Mouse (Mus musculus) mature B cell (primary cell): ENCODE results near the gene Selenbp2.
"Not testable (repeated sequence)": the region's sequence is repeated elsewhere in the genome, so short reads cannot be mapped to it uniquely, and the experiment has no call there.

Experiments used
- in situ Hi-C: fragments of 300-500 bp; cut with MboI; formaldehyde crosslinking; loops from 2 replicates; pipeline ENCODE4 v1.14.3; 2019

Selenbp2 gene

DNA sequence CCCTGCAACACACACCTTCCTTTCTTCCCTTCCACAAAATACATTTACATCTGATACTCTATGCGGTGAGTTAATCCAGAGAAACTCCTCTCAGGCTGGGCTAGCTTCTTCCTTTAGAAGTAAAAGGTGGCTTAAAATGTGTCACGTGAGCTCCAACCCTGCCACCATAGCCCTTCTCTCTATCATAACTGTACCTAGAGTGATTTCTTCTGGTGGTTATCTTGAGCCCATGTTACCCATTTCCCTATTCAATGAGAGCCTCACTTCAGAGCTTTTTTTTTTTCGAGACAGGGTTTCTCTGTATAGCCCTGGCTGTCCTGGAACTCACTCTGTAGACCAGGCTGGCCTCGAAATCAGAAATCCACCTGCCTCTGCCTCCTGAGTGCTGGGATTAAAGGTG is 1.7 kb upstream of the Selenbp2 start:
- in situ Hi-C loops = not testable (repeated sequence)

GRCm38 (mm10) chr3:94693874-94694273 is 518 bp downstream of the Selenbp2 start:
- in situ Hi-C loops = not testable (repeated sequence)

DNA sequence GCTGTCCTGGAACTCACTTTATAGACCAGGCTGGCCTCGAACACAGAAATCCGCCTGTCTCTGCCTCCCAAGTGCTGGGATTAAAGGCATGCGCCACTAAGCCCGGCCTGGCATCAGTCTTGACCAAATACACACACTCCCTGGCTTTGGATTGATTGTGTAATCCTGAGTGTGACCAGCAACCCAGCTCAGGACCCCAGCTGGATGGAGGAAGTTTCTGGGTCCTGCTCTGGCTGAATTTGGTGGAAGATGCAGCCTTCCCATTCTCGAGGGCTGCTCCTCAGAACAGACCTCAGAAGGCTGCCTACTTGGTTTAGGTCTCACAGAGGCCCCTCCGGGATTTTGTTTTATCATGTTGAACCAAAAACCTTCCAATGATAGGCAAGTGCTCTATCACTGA is 2.2 kb downstream of the Selenbp2 start:
- in situ Hi-C loops = not testable (repeated sequence)

- in situ Hi-C loops = not testable (repeated sequence)
Measured at GRCm38 (mm10) chr3:94696257-94696656, 2.9 kb downstream of the Selenbp2 start.

DNA sequence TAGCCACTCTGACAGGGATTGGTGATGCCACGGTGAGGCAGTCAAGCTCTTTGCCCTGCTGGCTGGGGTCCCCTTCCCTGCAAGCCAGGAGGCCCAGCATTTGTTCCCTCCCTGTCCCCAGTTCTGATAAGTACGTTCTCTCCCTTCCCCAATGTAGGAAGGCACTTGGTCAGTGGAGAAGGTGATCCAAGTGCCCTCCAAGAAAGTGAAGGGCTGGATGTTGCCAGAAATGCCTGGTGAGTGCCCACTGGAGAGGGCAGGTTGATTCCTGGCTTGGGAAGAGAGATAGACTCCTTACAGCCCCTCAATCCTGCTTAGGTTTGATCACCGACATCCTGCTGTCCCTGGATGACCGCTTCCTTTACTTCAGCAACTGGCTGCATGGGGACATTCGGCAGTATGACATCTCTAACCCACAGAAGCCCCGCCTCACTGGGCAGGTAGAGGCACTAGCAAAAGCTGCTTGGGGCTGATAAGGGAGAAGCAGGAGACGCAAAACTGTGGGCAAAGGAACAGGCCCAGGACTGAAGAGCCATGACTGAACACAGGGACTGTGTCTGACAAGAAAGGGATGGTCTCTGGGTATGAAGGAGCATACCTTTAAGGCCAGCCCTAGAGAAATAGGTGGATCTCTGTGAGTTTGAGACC is 8.9 kb downstream of the Selenbp2 start:
- in situ Hi-C loops = not testable (repeated sequence)

DNA sequence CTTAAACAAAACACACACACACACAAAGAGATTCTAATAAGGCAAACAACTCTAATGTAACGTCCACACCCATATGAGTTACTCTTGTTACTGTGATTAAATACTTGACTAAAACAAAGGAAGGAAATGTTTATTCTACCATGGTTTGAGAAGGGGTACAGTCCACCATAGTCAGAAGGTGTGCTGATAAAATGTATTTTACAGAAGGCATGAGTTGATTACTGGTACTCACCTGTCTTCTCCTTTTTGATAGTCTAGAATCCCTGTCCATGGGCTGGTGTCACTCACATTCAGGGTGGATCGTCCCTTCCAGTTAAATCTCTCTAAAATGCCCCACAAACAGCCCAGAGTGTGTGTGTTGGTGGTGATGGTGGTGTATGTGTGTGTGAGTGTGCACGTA is 9.5 kb downstream of the Selenbp2 start:
- in situ Hi-C loops = no loop called here

GRCm38 (mm10) chr3:94703364-94703763 is 10.0 kb downstream of the Selenbp2 start:
- in situ Hi-C loops = not testable (repeated sequence)

GRCm38 (mm10) chr3:94710591-94710990 is 17.2 kb downstream of the Selenbp2 start:
- in situ Hi-C loops = not testable (repeated sequence)

GRCm38 (mm10) chr3:94713424-94713823 is 20.1 kb downstream of the Selenbp2 start:
- in situ Hi-C loops = not testable (repeated sequence)

- in situ Hi-C loops = not testable (repeated sequence)
Measured at GRCm38 (mm10) chr3:94718253-94718652, 24.9 kb downstream of the Selenbp2 start.

GRCm38 (mm10) chr3:94723637-94724036 is 30.3 kb downstream of the Selenbp2 start:
- in situ Hi-C loops = not testable (repeated sequence)

GRCm38 (mm10) chr3:94745691-94746090 is 52.3 kb downstream of the Selenbp2 start:
- in situ Hi-C loops = no loop called here
